15 mouse cellular contexts compared by ENCODE assay signal in genomic region chr11:63482593-63482992, GRCm38 (mm10).
"Had no signal": no experiment of that assay in that cellular context is flagged by ENCODE, and none has a peak within 500 bp of the region (broad histone marks: within the 10 kb centered on the region; RNA-seq: fewer than 3 reads in every experiment).

No protein-coding gene starts in this region.

- H3K4me3 ChIP-seq: limb, embryonic 12.5 days; liver, embryonic 13.5 days; lung, embryonic 15.5 days; midbrain, embryonic 15.5 days; neural tube, embryonic 12.5 days had no signal

- H3K9me3 ChIP-seq: lung, embryonic 15.5 days; midbrain, embryonic 15.5 days had no signal

- H3K9ac ChIP-seq: limb, embryonic 12.5 days; liver, embryonic 13.5 days; liver, postnatal 0 days; lung, embryonic 15.5 days; midbrain, embryonic 15.5 days; neural tube, embryonic 12.5 days had no signal

- H3K27me3 ChIP-seq: liver, embryonic 13.5 days; lung, embryonic 15.5 days; neural tube, embryonic 12.5 days had no signal

- H3K27ac ChIP-seq: kidney, postnatal 0 days; limb, embryonic 12.5 days; liver, embryonic 13.5 days; lung, embryonic 15.5 days; midbrain, embryonic 15.5 days; neural tube, embryonic 12.5 days had no signal

- H3K4me1 ChIP-seq: liver, embryonic 13.5 days; lung, embryonic 15.5 days; neural tube, embryonic 12.5 days had no signal

- ATAC-seq: liver, postnatal 0 days; midbrain, embryonic 15.5 days had no signal

- DNase-seq: kidney, adult 8-10 months; layer of hippocampus, adult 9-11 months; layer of hippocampus, postnatal 36 days; liver; liver, embryonic 13.5 days; liver, postnatal 0 days; lung, postnatal 14 days; right cerebral cortex, adult 18-20 months; right cerebral cortex, postnatal 25 days; thymus, postnatal 4 days had no signal

- H3K36me3 ChIP-seq: limb, embryonic 12.5 days; liver, embryonic 13.5 days; lung, embryonic 15.5 days; midbrain, embryonic 15.5 days; neural tube, embryonic 12.5 days had no signal

- H3K4me2 ChIP-seq: limb, embryonic 12.5 days; liver, embryonic 13.5 days; lung, embryonic 15.5 days; midbrain, embryonic 15.5 days; neural tube, embryonic 12.5 days had no signal
